Mouse (Mus musculus) kidney, embryonic 15.5 days (tissue): ENCODE results near the gene Wdr11. TPM values are rescaled to one million over a fixed set of nuclear protein-coding genes. Genes with fewer than 3 reads are reported as not detected.

Experiments used
- ATAC-seq: fragments of 200-750 bp; cut with Nextera tagmentation; replicated peaks from 2 replicates; pipeline ENCODE4 v1.8.0; 2017; ENCODE audit warnings: moderate TSS enrichment; ENCODE audit not compliant: low FRiP score
- H3K27ac ChIP-seq: fragments of 300-500 bp; sonication (generic); 2 replicates; pipeline ENCODE4 v1.5.1; 2015; ENCODE audit warnings: mild to moderate bottlenecking, inconsistent platforms
- H3K27me3 ChIP-seq: fragments of 300-500 bp; sonication (generic); 2 replicates; pipeline ENCODE4 v1.6.1; 2015; ENCODE audit warnings: inconsistent platforms
- H3K36me3 ChIP-seq: fragments of 300-500 bp; sonication (generic); 2 replicates; pipeline ENCODE4 v1.6.1; 2015; ENCODE audit warnings: inconsistent platforms
- H3K4me1 ChIP-seq: fragments of 300-500 bp; sonication (generic); 2 replicates; pipeline ENCODE4 v1.6.1; 2015; ENCODE audit warnings: inconsistent platforms
- H3K4me2 ChIP-seq: fragments of 300-500 bp; sonication (generic); 2 replicates; pipeline ENCODE4 v1.6.1; 2015; ENCODE audit warnings: moderate library complexity, mild to moderate bottlenecking, inconsistent platforms
- H3K4me3 ChIP-seq: fragments of 300-500 bp; sonication (generic); replicated peaks from 2 replicates; pipeline ENCODE4 v1.5.1; 2015; ENCODE audit warnings: mild to moderate bottlenecking, inconsistent platforms
- H3K9ac ChIP-seq: fragments of 300-500 bp; sonication (generic); 2 replicates; pipeline ENCODE4 v1.6.1; 2015; ENCODE audit warnings: mild to moderate bottlenecking, inconsistent platforms
- H3K9me3 ChIP-seq: fragments of 300-500 bp; sonication (generic); replicated peaks from 2 replicates; pipeline ENCODE4 v1.6.1; 2016; ENCODE audit warnings: inconsistent platforms
- WGBS: fragments of 180-500 bp; shearing (Covaris S2); methylation state at CpG from one replicate; pipeline ENCODE4 v1.1.7; 2015; ENCODE audit warnings: mixed read lengths; 5-methylcytosine and 5-hydroxymethylcytosine counted together
- polyA plus RNA-seq: library from polyadenylated mRNA; unstranded; fragments of >200 nt; fragmentation: Nextera tagmentation; extraction: Ambion mirVana; gene quantifications from 2 replicates; pipeline ENCODE4 v1.2.1, GENCODE M21; 2015

Gene Wdr11
- polyA plus RNA-seq, 1 experiment from 2014 or later: 48.7 TPM

GRCm38 (mm10) chr7:129654923-129655322, 63.3 kb downstream of the Wdr11 start:
- Histone ChIP-seq H3K4me3 (no peak overlapping the region), H3K4me2 (no peak overlapping the region), H3K36me3 (no peaks in the 10 kb centered on the region), H3K9ac (no peak overlapping the region), H3K27me3 (no peaks in the 10 kb centered on the region), H3K9me3 (no peaks in the 10 kb centered on the region), H3K27ac (peak overlapping the region; percentile 63; the same call in 1 of the 2 replicates), H3K4me1 (peaks cover 44% of the 10 kb centered on the region)
- no peak for ATAC-seq
- 68% methylated on average over 12 of the region's 12 CpGs for whole genome bisulfite sequencing

GRCm38 (mm10) chr7:129655604-129656226, 64.1 kb downstream of the Wdr11 start:
- WGBS: 82% methylated on average over 14 of the region's 14 CpGs
- Histone ChIP-seq H3K4me2 (no peak overlapping the region), H3K4me1 (peaks cover 50% of the 10 kb centered on the region), H3K36me3 (no peaks in the 10 kb centered on the region), H3K9me3 (no peaks in the 10 kb centered on the region), H3K9ac (no peak overlapping the region), H3K27ac (no peak overlapping the region), H3K27me3 (no peaks in the 10 kb centered on the region), H3K4me3 (no peak overlapping the region)
- ATAC-seq: no peak

GRCm38 (mm10) chr7:129657867-129658266, 66.2 kb downstream of the Wdr11 start:
- no peak for ATAC-seq
- Histone ChIP-seq H3K4me2 (no peak overlapping the region), H3K9me3 (no peaks in the 10 kb centered on the region), H3K4me1 (peaks cover 59% of the 10 kb centered on the region), H3K4me3 (no peak overlapping the region), H3K27me3 (no peaks in the 10 kb centered on the region), H3K36me3 (no peaks in the 10 kb centered on the region), H3K9ac (no peak overlapping the region), H3K27ac (no peak overlapping the region)
- WGBS: 79% methylated on average over 8 of the region's 8 CpGs

GRCm38 (mm10) chr7:129659755-129660154, 68.1 kb downstream of the Wdr11 start:
- 69% methylated on average over 8 of the region's 8 CpGs for WGBS
- no peak for ATAC-seq
- Histone ChIP-seq H3K27ac (no peak overlapping the region), H3K36me3 (no peaks in the 10 kb centered on the region), H3K4me3 (no peak overlapping the region), H3K9ac (no peak overlapping the region), H3K9me3 (no peaks in the 10 kb centered on the region), H3K4me2 (no peak overlapping the region), H3K27me3 (no peaks in the 10 kb centered on the region), H3K4me1 (peaks cover 59% of the 10 kb centered on the region)

- WGBS: 58% methylated on average over 9 of the region's 9 CpGs
These were observed 68.9 kb downstream of the Wdr11 start for GRCm38 (mm10) chr7:129660546-129660945.

GRCm38 (mm10) chr7:129662051-129662789, 70.6 kb downstream of the Wdr11 start:
- no peak for ATAC-seq
- Histone ChIP-seq H3K9me3 (no peaks in the 10 kb centered on the region), H3K4me3 (no peak overlapping the region), H3K36me3 (no peaks in the 10 kb centered on the region), H3K9ac (no peak overlapping the region), H3K27me3 (no peaks in the 10 kb centered on the region), H3K27ac (peak overlapping the region; percentile 48; the same call in 1 of the 2 replicates), H3K4me1 (peaks cover 40% of the 10 kb centered on the region), H3K4me2 (no peak overlapping the region)
- 65% methylated on average over 16 of the region's 16 CpGs for WGBS

More at GRCm38 (mm10) chr7:129660546-129660945, 68.9 kb downstream of the Wdr11 start:
- peaks cover 55% of the 10 kb centered on the region for H3K4me1 ChIP-seq
- no peaks in the 10 kb centered on the region for H3K27me3 ChIP-seq
- H3K36me3 ChIP-seq: no peaks in the 10 kb centered on the region
- ATAC-seq: no peak
- no peak overlapping the region for H3K9ac ChIP-seq
- no peak overlapping the region for H3K27ac ChIP-seq
- H3K4me3 ChIP-seq: no peak overlapping the region
- no peak overlapping the region for H3K4me2 ChIP-seq
- H3K9me3 ChIP-seq: no peaks in the 10 kb centered on the region

GRCm38 (mm10) chr7:129663781-129664505, 72.3 kb downstream of the Wdr11 start:
- Histone ChIP-seq H3K27ac (peak overlapping the region; percentile 61), H3K9me3 (no peaks in the 10 kb centered on the region), H3K9ac (no peak overlapping the region), H3K27me3 (no peaks in the 10 kb centered on the region), H3K4me3 (no peak overlapping the region), H3K4me2 (no peak overlapping the region), H3K36me3 (no peaks in the 10 kb centered on the region), H3K4me1 (peaks cover 40% of the 10 kb centered on the region)
- 23% methylated on average over 12 of the region's 12 CpGs for WGBS
- ATAC-seq: peak; percentile 77

GRCm38 (mm10) chr7:129665411-129665810, 73.7 kb downstream of the Wdr11 start:
- no peak for ATAC-seq
- WGBS: 66% methylated on average over 3 of the region's 3 CpGs
- H3K4me1 ChIP-seq: peaks cover 28% of the 10 kb centered on the region
- no peaks in the 10 kb centered on the region for H3K27me3 ChIP-seq
- H3K9me3 ChIP-seq: no peaks in the 10 kb centered on the region
- H3K36me3 ChIP-seq: no peaks in the 10 kb centered on the region
- peak overlapping the region; percentile 22; the same call in 1 of the 2 replicates for H3K27ac ChIP-seq
- no peak overlapping the region for H3K4me3 ChIP-seq
- H3K4me2 ChIP-seq: no peak overlapping the region
- no peak overlapping the region for H3K9ac ChIP-seq

- H3K27ac ChIP-seq: no peak overlapping the region
- H3K36me3 ChIP-seq: no peaks in the 10 kb centered on the region
- H3K27me3 ChIP-seq: no peaks in the 10 kb centered on the region
- no peaks in the 10 kb centered on the region for H3K9me3 ChIP-seq
- 84% methylated on average over 6 of the region's 6 CpGs for WGBS
- no peak overlapping the region for H3K4me3 ChIP-seq
- peaks cover 23% of the 10 kb centered on the region for H3K4me1 ChIP-seq
- no peak overlapping the region for H3K9ac ChIP-seq
- no peak overlapping the region for H3K4me2 ChIP-seq
- ATAC-seq: no peak
These were observed 74.3 kb downstream of the Wdr11 start for GRCm38 (mm10) chr7:129665921-129666320.

- Histone ChIP-seq H3K27me3 (no peaks in the 10 kb centered on the region), H3K9ac (no peak overlapping the region), H3K27ac (no peak overlapping the region), H3K36me3 (no peaks in the 10 kb centered on the region), H3K4me3 (no peak overlapping the region), H3K9me3 (no peaks in the 10 kb centered on the region), H3K4me1 (peaks cover 23% of the 10 kb centered on the region), H3K4me2 (no peak overlapping the region)
- WGBS: 69% methylated on average over 2 of the region's 2 CpGs
- ATAC-seq: no peak
These were observed 74.9 kb downstream of the Wdr11 start for GRCm38 (mm10) chr7:129666526-129666925.

GRCm38 (mm10) chr7:129670280-129670679, 78.6 kb downstream of the Wdr11 start:
- no peak overlapping the region for H3K9ac ChIP-seq
- no peak overlapping the region for H3K4me3 ChIP-seq
- H3K4me1 ChIP-seq: no peaks in the 10 kb centered on the region
- no peaks in the 10 kb centered on the region for H3K36me3 ChIP-seq
- 69% methylated on average over 10 of the region's 10 CpGs for WGBS
- no peaks in the 10 kb centered on the region for H3K27me3 ChIP-seq
- no peak overlapping the region for H3K27ac ChIP-seq
- H3K4me2 ChIP-seq: no peak overlapping the region
- H3K9me3 ChIP-seq: no peaks in the 10 kb centered on the region
- no peak for ATAC-seq
